Mouse (Mus musculus) brown adipose tissue, adult 24 weeks (tissue): Measurements from ENCODE around the gene Ube2o. TPM values are rescaled to one million over a fixed set of nuclear protein-coding genes. Genes with fewer than 3 reads are reported as not detected.
A peak's percentile ranks its signal among the peaks of the same experiment; 100 is the strongest.

ENCODE experiments used
- H3K27ac ChIP-seq: fragments of 200-500 bp; replicated peaks from 2 replicates; pipeline ENCODE4 v1.5.1; 2012; ENCODE audit warnings: low read depth, mild to moderate bottlenecking, low read length
- H3K4me1 ChIP-seq: fragments of 200-500 bp; 2 replicates; pipeline ENCODE4 v1.6.1; 2012; ENCODE audit warnings: low read length, mixed read lengths; ENCODE audit not compliant: control insufficient read depth, insufficient read depth, insufficient read length
- H3K4me3 ChIP-seq: fragments of 200-500 bp; 2 replicates; pipeline ENCODE4 v1.5.1; 2012; ENCODE audit warnings: low read depth, mild to moderate bottlenecking, low read length, moderate library complexity; ENCODE audit not compliant: insufficient read depth
- polyA plus RNA-seq: library from polyadenylated mRNA; stranded (reverse); fragments of >200 nt; gene quantifications from 2 replicates; pipeline ENCODE4 v1.2.4, GENCODE M21; 2012; ENCODE audit not compliant: missing spikeins, insufficient read depth, insufficient read length

The Ube2o gene
- polyA plus RNA-seq: 7.1 and 7.8 TPM in 2 replicates

- Histone ChIP-seq H3K4me3 (peak within 1 kb of the TSS; percentile 99), H3K27ac (no peak within 1 kb of the TSS)
Observed at GRCm38 (mm10) chr11:116581376-116581814, at the start of gene Ube2o. TSS of gene Ube2o (minus strand) at chr11:116581447.

DNA sequence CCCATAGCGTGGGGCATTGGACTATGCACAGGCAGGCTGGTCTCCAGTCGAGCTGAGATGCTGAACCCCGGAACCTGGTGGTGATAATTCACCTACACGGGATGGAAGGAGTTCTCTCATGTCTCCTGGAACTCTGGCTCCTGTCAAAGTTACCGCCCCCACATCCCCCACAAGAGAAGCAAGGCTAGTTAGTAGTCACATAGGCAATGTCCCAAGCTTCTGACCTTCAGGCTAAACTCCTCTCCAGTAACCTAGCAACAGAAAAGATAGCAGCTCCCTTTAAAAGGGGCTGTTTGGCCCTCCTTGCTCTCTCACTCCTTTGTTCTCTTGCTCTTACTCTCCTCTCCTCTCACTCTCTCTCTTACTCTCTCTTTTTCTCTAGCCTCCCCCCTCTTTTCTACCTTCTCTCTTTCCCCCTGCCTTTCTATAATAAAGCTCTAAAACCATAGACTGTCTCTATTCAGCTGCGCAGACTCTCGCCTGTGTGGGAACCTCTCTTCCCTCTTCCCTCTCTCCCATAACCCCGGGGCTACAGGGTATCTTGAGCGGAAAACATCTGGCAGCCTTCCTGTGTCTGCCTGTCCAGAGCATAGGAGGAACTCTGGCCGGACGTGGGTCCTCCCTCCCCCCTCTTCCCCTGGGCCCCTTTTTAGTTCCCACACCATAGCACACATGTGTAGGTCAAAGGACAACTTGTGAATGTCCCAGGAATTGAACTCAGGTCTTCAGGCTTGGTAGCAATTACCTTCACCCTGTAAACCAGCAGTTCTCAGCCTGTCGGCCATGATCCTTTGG, 49.1 kb upstream of the Ube2o start:
- Histone ChIP-seq H3K4me1 (no peaks in the 10 kb centered on the region), H3K4me3 (no peak overlapping the region), H3K27ac (peak overlapping the region; percentile 26; the same call in 1 of the 2 replicates)

More at GRCm38 (mm10) chr11:116581376-116581814, at the start of gene Ube2o:
- peaks cover 2% of the 10 kb centered on the region; the same call in 1 of the 2 replicates for H3K4me1 ChIP-seq

DNA sequence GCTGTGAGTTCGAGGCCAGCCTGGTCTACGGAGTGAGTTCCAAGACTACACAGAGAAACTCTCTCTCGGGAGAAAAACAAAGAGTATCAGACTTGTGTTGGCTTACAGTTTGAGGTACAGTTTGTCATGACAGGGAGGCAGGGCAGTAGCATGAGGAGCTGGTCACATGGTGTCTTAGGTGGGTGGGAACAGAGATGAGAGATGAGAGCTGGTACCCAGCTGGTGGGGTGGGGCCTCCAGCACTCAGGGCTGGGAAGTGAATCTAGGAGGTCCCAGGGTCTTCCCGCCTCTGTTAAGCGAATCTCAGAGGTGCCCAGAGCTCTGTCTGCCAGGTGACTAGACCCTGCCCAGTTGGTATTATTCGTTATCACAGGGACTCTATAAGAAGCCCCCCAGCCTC, 48.2 kb upstream of the Ube2o start:
- Histone ChIP-seq H3K4me3 (no peak overlapping the region), H3K4me1 (no peaks in the 10 kb centered on the region), H3K27ac (no peak overlapping the region)

- H3K27ac ChIP-seq: no peak overlapping the region
- H3K4me1 ChIP-seq: no peaks in the 10 kb centered on the region
- H3K4me3 ChIP-seq: no peak overlapping the region
Observed at GRCm38 (mm10) chr11:116628712-116629111, 47.5 kb upstream of the Ube2o start.

- H3K4me3 ChIP-seq: no peak overlapping the region
- H3K27ac ChIP-seq: no peak overlapping the region
- H3K4me1 ChIP-seq: peaks cover 10% of the 10 kb centered on the region
Observed at GRCm38 (mm10) chr11:116627072-116628020, 46.1 kb upstream of the Ube2o start.

- H3K27ac ChIP-seq: no peak within 1 kb of the TSS
- H3K4me1 ChIP-seq: peaks cover 19% of the 10 kb centered on the region
- no peak within 1 kb of the TSS for H3K4me3 ChIP-seq
Observed at GRCm38 (mm10) chr11:116626299-116627071, 45.2 kb upstream of the Ube2o start, which contains the start of gene Rhbdf2. TSS of gene Rhbdf2 (minus strand) at chr11:116627019.

DNA sequence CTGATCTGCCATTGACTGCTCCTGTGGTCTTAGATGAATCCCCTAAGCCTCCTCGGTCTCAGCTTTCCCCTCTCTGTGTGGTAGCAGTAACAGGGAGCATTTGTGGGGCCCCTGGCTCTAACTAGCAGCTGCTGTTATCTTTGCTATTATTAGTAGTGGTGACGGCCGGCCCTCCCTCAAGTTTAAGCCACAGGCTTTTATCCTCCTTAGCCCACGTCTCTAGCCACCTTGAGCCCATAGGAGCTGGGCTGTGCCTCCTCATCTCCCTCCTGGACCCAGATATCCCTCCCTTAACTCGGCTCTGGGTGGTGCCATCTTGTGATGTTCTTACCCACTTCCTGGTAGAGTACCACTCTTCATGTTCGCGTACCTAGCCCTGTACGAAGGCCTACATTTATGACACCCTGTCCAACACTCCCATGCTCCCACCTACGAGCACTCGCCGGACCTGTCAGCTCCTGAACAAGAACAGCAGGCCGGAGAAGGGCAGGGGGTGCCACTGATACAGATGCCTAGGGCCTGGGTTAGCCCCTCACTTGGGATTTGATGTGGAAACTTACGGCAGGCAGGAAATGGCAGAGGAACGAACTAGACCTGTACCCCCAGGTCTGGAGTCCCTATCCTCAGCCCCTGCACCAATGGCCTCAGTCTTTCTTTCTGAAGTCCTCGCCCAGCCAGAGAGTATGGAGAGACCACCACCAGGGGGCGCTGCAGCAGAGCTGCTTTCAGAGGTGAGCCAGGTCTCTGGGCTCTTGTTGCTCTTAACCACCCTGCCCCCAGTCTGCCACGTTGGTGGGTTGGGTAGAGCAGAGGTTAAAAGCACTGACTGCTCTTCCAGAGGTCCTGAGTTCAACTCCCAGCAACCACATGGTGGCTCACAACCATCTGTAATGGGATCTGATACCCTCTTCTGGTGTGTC, 44.1 kb upstream of the Ube2o start:
- Histone ChIP-seq H3K4me3 (no peak overlapping the region), H3K4me1 (peaks cover 27% of the 10 kb centered on the region), H3K27ac (no peak overlapping the region)

DNA sequence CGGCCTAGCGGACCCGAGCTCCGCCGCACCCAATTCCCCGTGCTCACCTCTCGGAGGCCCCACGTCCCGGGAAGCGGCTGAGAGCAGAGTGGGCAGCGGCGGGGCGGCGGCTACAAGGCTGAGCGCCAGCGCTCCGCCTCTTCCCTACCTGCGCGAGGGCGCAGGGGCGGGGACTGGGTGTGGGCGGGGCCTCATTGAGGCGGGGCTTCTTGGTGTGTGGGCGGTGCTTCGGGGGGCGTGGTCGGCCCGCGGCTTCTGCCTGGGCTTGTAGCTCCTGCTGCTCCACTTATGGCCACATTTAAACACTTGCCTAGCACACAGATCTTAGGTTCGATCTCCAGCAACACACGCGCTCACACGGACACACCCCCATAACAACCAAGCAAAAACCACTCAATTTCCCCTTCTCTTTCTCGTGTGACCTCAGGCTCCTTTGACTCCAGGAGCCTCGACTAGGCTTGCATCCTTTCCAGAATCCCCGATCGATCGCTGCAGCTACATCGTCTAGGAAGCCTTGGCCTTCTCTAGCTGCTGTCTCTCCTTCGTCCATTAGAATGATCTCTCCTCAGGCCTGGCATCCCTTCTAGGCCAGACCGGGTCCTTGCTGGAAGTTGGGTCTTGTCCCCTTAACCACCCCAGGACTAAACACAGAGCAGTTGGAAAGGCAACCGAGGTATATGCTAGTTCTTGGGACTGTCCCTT, 43.0 kb upstream of the Ube2o start:
- H3K4me3 ChIP-seq: peak overlapping the region; percentile 95
- H3K4me1 ChIP-seq: peaks cover 35% of the 10 kb centered on the region
- H3K27ac ChIP-seq: peak overlapping the region; percentile 91

DNA sequence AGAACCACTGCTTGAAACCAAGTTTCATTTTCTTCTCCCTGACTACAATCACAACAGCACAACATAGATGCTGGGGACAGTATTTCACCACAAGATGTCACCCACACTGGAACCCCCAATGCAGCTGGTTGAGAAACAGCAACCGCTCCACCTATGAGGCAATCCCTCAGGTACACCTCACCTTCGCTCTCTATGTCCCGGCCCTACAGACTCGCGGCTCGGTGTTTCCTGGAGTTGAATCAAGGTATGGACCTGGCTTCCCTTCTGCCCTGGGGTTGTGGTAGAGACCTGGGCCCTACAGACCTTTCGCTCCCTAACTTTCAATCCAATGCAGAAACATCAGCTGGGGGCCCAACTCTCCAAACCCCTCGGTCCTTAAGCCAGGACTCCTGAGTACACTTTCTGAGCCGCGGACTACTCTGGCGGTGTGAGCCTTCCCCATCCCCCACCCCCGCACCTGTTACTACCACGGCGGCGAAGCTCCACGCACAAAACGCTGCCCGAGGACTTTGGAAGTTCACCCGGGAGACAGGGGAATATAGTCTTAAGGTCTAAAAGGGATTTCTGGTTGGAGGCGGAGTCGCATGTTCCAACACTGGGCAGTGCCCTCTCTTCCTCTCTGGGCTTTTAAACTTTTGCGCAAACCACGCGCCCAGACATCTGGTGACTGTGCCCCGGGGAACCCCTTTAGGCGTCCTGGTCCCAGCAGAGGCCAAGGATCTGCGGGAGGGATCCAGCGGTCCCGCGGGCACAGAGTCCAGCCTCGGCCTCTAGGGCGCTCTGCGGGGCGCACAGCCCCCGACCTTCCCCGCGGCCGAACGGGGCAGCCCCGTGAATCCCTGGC, 42.3 kb upstream of the Ube2o start:
- H3K4me3 ChIP-seq: peak overlapping the region; percentile 95
- H3K27ac ChIP-seq: peak overlapping the region; percentile 91
- peaks cover 42% of the 10 kb centered on the region for H3K4me1 ChIP-seq

- H3K4me1 ChIP-seq: peaks cover 63% of the 10 kb centered on the region
- H3K27ac ChIP-seq: peak overlapping the region; percentile 51
- 0 out of 2 replicates have a peak overlapping the region, but pooled peaks have one; percentile 1 for H3K4me3 ChIP-seq
Observed at GRCm38 (mm10) chr11:116621258-116621704, 40.0 kb upstream of the Ube2o start.

DNA sequence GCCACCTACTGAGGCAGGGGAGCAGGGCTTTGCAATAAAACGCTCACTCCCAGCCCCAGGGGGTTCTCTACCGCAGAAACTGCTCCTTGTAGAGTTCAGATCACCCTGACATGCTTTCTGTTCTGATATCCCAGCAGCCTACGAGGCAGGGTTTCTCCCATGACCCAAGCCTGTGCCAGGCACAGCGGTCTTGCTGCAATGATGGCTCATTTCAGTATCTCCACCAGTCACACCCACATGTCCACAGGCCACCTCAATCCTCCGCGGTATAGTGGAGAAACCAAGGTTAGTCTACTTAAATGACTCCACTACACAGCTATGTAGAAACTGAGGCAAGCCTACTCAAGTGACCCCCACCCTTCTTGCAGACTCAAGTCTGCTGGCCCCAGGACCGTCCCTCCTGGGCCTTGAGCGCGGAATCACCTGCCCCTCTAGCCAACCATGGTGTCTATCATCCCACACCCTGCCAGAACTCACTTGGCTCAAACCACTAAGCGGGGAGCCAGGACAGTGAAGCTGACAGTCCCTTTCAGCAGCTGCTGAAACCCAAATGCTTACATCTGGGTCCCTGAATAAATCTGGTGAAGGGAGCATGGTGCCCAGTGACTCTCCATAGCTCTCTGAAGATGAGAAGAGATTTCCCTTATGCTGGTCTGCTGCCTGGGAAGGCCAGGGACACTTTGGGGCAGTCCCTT, 39.5 kb upstream of the Ube2o start:
- Histone ChIP-seq H3K4me3 (no peak overlapping the region; the same call in 1 of the 2 replicates), H3K4me1 (peaks cover 65% of the 10 kb centered on the region), H3K27ac (peak overlapping the region; percentile 51)

- Histone ChIP-seq H3K27ac (no peak overlapping the region), H3K4me3 (no peak overlapping the region), H3K4me1 (peaks cover 68% of the 10 kb centered on the region)
Observed at GRCm38 (mm10) chr11:116620073-116620472, 38.8 kb upstream of the Ube2o start.
